ENCODE assay signal across 19 mouse cellular contexts in genomic region chr5:3216053-3216452, GRCm38 (mm10).
"Had no signal": no experiment of that assay in that cellular context is flagged by ENCODE, and none has a peak within 500 bp of the region (broad histone marks: within the 10 kb centered on the region; RNA-seq: fewer than 3 reads in every experiment).

No protein-coding gene starts in this region.

- H3K36me3 ChIP-seq: liver, embryonic 13.5 days; midbrain, embryonic 13.5 days; neural tube, embryonic 13.5 days had no signal

- DNase-seq: kidney, postnatal 25 days; layer of hippocampus, postnatal 36 days; liver, embryonic 13.5 days; lung, adult 2 months; lung, postnatal 14 days; lung, postnatal 4 days; retina, postnatal 1 day; right cerebral cortex, postnatal 25 days; thymus, adult 2 months; thymus, postnatal 14 days; thymus, postnatal 4 days had no signal

- H3K9ac ChIP-seq: liver, embryonic 13.5 days; midbrain, embryonic 13.5 days; neural tube, embryonic 13.5 days had no signal

- H3K27me3 ChIP-seq: liver, embryonic 13.5 days; midbrain, embryonic 13.5 days; neural tube, embryonic 13.5 days had no signal

- H3K4me1 ChIP-seq: liver, embryonic 13.5 days; midbrain, embryonic 13.5 days; neural tube, embryonic 13.5 days had no signal

- H3K27ac ChIP-seq: kidney, postnatal 0 days; layer of hippocampus, adult 2 months; left cerebral cortex, adult 2 months; liver, embryonic 13.5 days; midbrain, embryonic 13.5 days; neural tube, embryonic 13.5 days; stomach, postnatal 0 days had no signal

- H3K4me2 ChIP-seq: liver, embryonic 13.5 days; midbrain, embryonic 13.5 days; neural tube, embryonic 13.5 days had no signal

- H3K4me3 ChIP-seq: layer of hippocampus, adult 2 months; left cerebral cortex, adult 2 months; liver, embryonic 13.5 days; midbrain, embryonic 13.5 days; myocyte; neural tube, embryonic 13.5 days had no signal

- ATAC-seq: midbrain, embryonic 13.5 days; midbrain, embryonic 16.5 days had no signal

- H3K9me3 ChIP-seq: liver, embryonic 13.5 days; midbrain, embryonic 13.5 days; neural tube, embryonic 13.5 days had no signal
